10 mouse cellular contexts compared by ENCODE assay signal in genomic region chr6:125156903-125157614, GRCm38 (mm10). TPM values are rescaled to one million over a fixed set of nuclear protein-coding genes. Genes with fewer than 3 reads are reported as not detected.
DNase-seq lines count a peak whose midpoint lies in the region; ATAC-seq and TF ChIP-seq lines count a peak whose summit lies in the region.
"Had no signal": no experiment of that assay in that cellular context is flagged by ENCODE, and none has a peak within 500 bp of the region (broad histone marks: within the 10 kb centered on the region; RNA-seq: fewer than 3 reads in every experiment).

No protein-coding gene starts in this region.

- ATAC-seq in liver, postnatal 0 days: peak; percentile 58
- no peak for ATAC-seq in liver, embryonic 12.5 days
- ATAC-seq in kidney, postnatal 0 days (replicated peaks; ENCODE audit: low FRiP score, low read depth): no peak
- no peak for ATAC-seq in granulocyte monocyte progenitor cell, adult 5-6 weeks (replicated peaks; ENCODE audit: poor library complexity, severe bottlenecking)

- TF ChIP-seq CTCF in liver, postnatal 0 days (IDR thresholded peaks at IDR 0.05; ENCODE audit: low read depth): no peak
- TF ChIP-seq CTCF in kidney, postnatal 0 days (IDR thresholded peaks at IDR 0.05; ENCODE audit: low read depth): no peak

- peaks cover 15% of the 10 kb centered on the region for H3K4me1 ChIP-seq in liver, postnatal 0 days (ENCODE audit: insufficient read depth)
- peaks cover 90% of the 10 kb centered on the region for H3K4me1 ChIP-seq in liver, embryonic 12.5 days
- H3K4me1 ChIP-seq in kidney, postnatal 0 days (replicated peaks; ENCODE audit: insufficient read depth, low read length): 0 out of 2 replicates have a peak, but pooled peaks cover 4% of the 10 kb centered on the region

- no peaks in the 10 kb centered on the region for H3K27me3 ChIP-seq in liver, postnatal 0 days (ENCODE audit: insufficient read depth, low read length)
- H3K27me3 ChIP-seq in liver, embryonic 12.5 days (replicated peaks): no peaks in the 10 kb centered on the region
- H3K27me3 ChIP-seq in kidney, postnatal 0 days (ENCODE audit: insufficient read depth, low read length): no peaks in the 10 kb centered on the region

- H3K27ac ChIP-seq in liver, postnatal 0 days (ENCODE audit: low read depth): peak overlapping the region; percentile 70
- no peak overlapping the region; the same call in 1 of the 2 replicates for H3K27ac ChIP-seq in liver, embryonic 12.5 days
- no peak overlapping the region for H3K27ac ChIP-seq in kidney, postnatal 0 days

- DNase-seq in embryo, embryonic 10 days (ENCODE audit: low spot score): peak; percentile 73
- DNase-seq in embryo, embryonic 9.5 days (ENCODE audit: extremely low spot score): no peak
- DNase-seq in liver, postnatal 0 days: no peak
- DNase-seq in kidney, postnatal 0 days (ENCODE audit: low spot score): peak; percentile 44
- peak; percentile 97 for DNase-seq in retina, postnatal 1 day
- no peak for DNase-seq in right cerebral cortex, postnatal 10 days (ENCODE audit: low spot score in 2 of 2)
- DNase-seq: lung, embryonic 14.5 days had no signal

- no peaks in the 10 kb centered on the region for H3K9me3 ChIP-seq in liver, postnatal 0 days (ENCODE audit: low read length)
- H3K9me3 ChIP-seq in liver, embryonic 12.5 days (replicated peaks): no peaks in the 10 kb centered on the region
- no peaks in the 10 kb centered on the region for H3K9me3 ChIP-seq in kidney, postnatal 0 days (replicated peaks; ENCODE audit: low read length)

- no peak overlapping the region for H3K9ac ChIP-seq in liver, postnatal 0 days (replicated peaks)
- no peak overlapping the region for H3K9ac ChIP-seq in liver, embryonic 12.5 days
- no peak overlapping the region for H3K9ac ChIP-seq in kidney, postnatal 0 days (ENCODE audit: low read depth, low read length)
- H3K9ac ChIP-seq: lung, embryonic 14.5 days had no signal

- no peak overlapping the region for H3K4me3 ChIP-seq in liver, postnatal 0 days (ENCODE audit: low read depth, low read length)
- H3K4me3 ChIP-seq in liver, embryonic 12.5 days: no peak overlapping the region
- H3K4me3 ChIP-seq in kidney, postnatal 0 days (replicated peaks; ENCODE audit: low read depth, low read length): no peak overlapping the region

- no peak overlapping the region for H3K4me2 ChIP-seq in liver, postnatal 0 days (ENCODE audit: low read depth, low read length)
- H3K4me2 ChIP-seq in liver, embryonic 12.5 days: no peak overlapping the region
- H3K4me2 ChIP-seq in kidney, postnatal 0 days (ENCODE audit: low read length): no peak overlapping the region
- H3K4me2 ChIP-seq: heart, embryonic 11.5 days; lung, embryonic 14.5 days had no signal

- 68% methylated on average over 7 of the region's 7 CpGs for WGBS in liver, postnatal 0 days (ENCODE audit: insufficient replicate concordance)
- 74% methylated on average over 7 of the region's 7 CpGs for WGBS in liver, embryonic 12.5 days (ENCODE audit: insufficient replicate concordance)
- WGBS in kidney, postnatal 0 days: 36% methylated on average over 7 of the region's 7 CpGs

- TF ChIP-seq EP300 in liver, postnatal 0 days (IDR thresholded peaks at IDR 0.05; ENCODE audit: low read depth): no peak

- H3K36me3 ChIP-seq in liver, postnatal 0 days (replicated peaks; ENCODE audit: insufficient read depth, low read length): peaks cover 36% of the 10 kb centered on the region
- peaks cover 87% of the 10 kb centered on the region for H3K36me3 ChIP-seq in liver, embryonic 12.5 days
- peaks cover 16% of the 10 kb centered on the region; the same call in 1 of the 2 replicates for H3K36me3 ChIP-seq in kidney, postnatal 0 days (ENCODE audit: insufficient read depth, low read length)

RNA-seq across cellular contexts. Expression of gene Gapdh, which starts 9.2 kb away (rescaled TPM):
- 1,355 and 1,565 TPM in 2 replicates for polyA plus RNA-seq in liver, postnatal 0 days (2015; fragmentation: Nextera tagmentation; extraction: Ambion mirVana)
- 1,499 and 1,575 TPM in 2 replicates for polyA plus RNA-seq in liver, embryonic 12.5 days (2016; fragmentation: Nextera tagmentation; extraction: Ambion mirVana)
- 1,529 and 1,548 TPM in 2 replicates for polyA plus RNA-seq in kidney, postnatal 0 days (2015; fragmentation: Nextera tagmentation; extraction: Ambion mirVana)
- 2,842 and 3,031 TPM in 2 replicates for total RNA-seq in granulocyte monocyte progenitor cell, adult 5-6 weeks (2014; fragmentation: Nextera tagmentation)
- 1,694 and 2,022 TPM in 2 replicates for total RNA-seq in granulocyte monocyte progenitor cell, adult 5-6 weeks (2017)

RNA-seq across cellular contexts. Expression of gene Iffo1, which starts 12.0 kb away (rescaled TPM):
- 4.2 and 4.8 TPM in 2 replicates for polyA plus RNA-seq in liver, postnatal 0 days (2015; fragmentation: Nextera tagmentation; extraction: Ambion mirVana)
- 6.6 and 7.3 TPM in 2 replicates for polyA plus RNA-seq in liver, embryonic 12.5 days (2016; fragmentation: Nextera tagmentation; extraction: Ambion mirVana)
- 8.1 and 8.7 TPM in 2 replicates for polyA plus RNA-seq in kidney, postnatal 0 days (2015; fragmentation: Nextera tagmentation; extraction: Ambion mirVana)
- 26.4 and 37.4 TPM in 2 replicates for total RNA-seq in granulocyte monocyte progenitor cell, adult 5-6 weeks (2014; fragmentation: Nextera tagmentation)
- 11.8 and 14.0 TPM in 2 replicates for total RNA-seq in granulocyte monocyte progenitor cell, adult 5-6 weeks (2017)

RNA-seq across cellular contexts. Expression of gene Nop2, which starts 25.4 kb away (rescaled TPM):
- polyA plus RNA-seq in liver, postnatal 0 days (2015; fragmentation: Nextera tagmentation; extraction: Ambion mirVana): 23.2 and 24.8 TPM in 2 replicates
- 83.1 and 85.3 TPM in 2 replicates for polyA plus RNA-seq in liver, embryonic 12.5 days (2016; fragmentation: Nextera tagmentation; extraction: Ambion mirVana)
- 41.1 and 43.2 TPM in 2 replicates for polyA plus RNA-seq in kidney, postnatal 0 days (2015; fragmentation: Nextera tagmentation; extraction: Ambion mirVana)
- 65.6 and 82.8 TPM in 2 replicates for total RNA-seq in granulocyte monocyte progenitor cell, adult 5-6 weeks (2014; fragmentation: Nextera tagmentation)
- total RNA-seq in granulocyte monocyte progenitor cell, adult 5-6 weeks (2017): 79.2 and 82.4 TPM in 2 replicates

RNA-seq across cellular contexts. Expression of gene Ncapd2, which starts 34.4 kb away (rescaled TPM):
- 33.5 and 39.1 TPM in 2 replicates for polyA plus RNA-seq in liver, postnatal 0 days (2015; fragmentation: Nextera tagmentation; extraction: Ambion mirVana)
- polyA plus RNA-seq in liver, embryonic 12.5 days (2016; fragmentation: Nextera tagmentation; extraction: Ambion mirVana): 132 and 138 TPM in 2 replicates
- polyA plus RNA-seq in kidney, postnatal 0 days (2015; fragmentation: Nextera tagmentation; extraction: Ambion mirVana): 43.8 and 48.0 TPM in 2 replicates
- 242 and 263 TPM in 2 replicates for total RNA-seq in granulocyte monocyte progenitor cell, adult 5-6 weeks (2014; fragmentation: Nextera tagmentation)
- 242 and 288 TPM in 2 replicates for total RNA-seq in granulocyte monocyte progenitor cell, adult 5-6 weeks (2017)

RNA-seq across cellular contexts. Expression of gene Mrpl51, which starts 34.5 kb away (rescaled TPM):
- polyA plus RNA-seq in liver, postnatal 0 days (2015; fragmentation: Nextera tagmentation; extraction: Ambion mirVana): 210 and 215 TPM in 2 replicates
- polyA plus RNA-seq in liver, embryonic 12.5 days (2016; fragmentation: Nextera tagmentation; extraction: Ambion mirVana): 211 and 222 TPM in 2 replicates
- 275 and 288 TPM in 2 replicates for polyA plus RNA-seq in kidney, postnatal 0 days (2015; fragmentation: Nextera tagmentation; extraction: Ambion mirVana)
- total RNA-seq in granulocyte monocyte progenitor cell, adult 5-6 weeks (2014; fragmentation: Nextera tagmentation): 117 and 197 TPM in 2 replicates
- 121 and 155 TPM in 2 replicates for total RNA-seq in granulocyte monocyte progenitor cell, adult 5-6 weeks (2017)

Comparison
In these comparisons a context has a peak if more than half of its experiments do, and no peak if none do; other contexts are left out.
1. DNase-seq: peak in embryo, embryonic 10 days (single experiment), kidney, postnatal 0 days (single experiment) and retina, postnatal 1 day (single experiment); none in embryo, embryonic 9.5 days (single experiment), liver, postnatal 0 days (single experiment) and right cerebral cortex, postnatal 10 days (0 of 2).